Mouse (Mus musculus): Measurements from ENCODE around the gene Clec11a. TPM values are rescaled to one million over a fixed set of nuclear protein-coding genes. Genes with fewer than 3 reads are reported as not detected.

Clec11a gene
- total RNA-seq, 4 experiments from 2014 or later, result 2.6 to 3.7 (median 3.1) TPM

GRCm38 (mm10) chr7:44281586-44281985 is 25.1 kb downstream of the Clec11a start:
- no peak for DNase-seq (ENCODE audit: low spot score in 2 of 2)

GRCm38 (mm10) chr7:44280959-44281358 is 25.7 kb downstream of the Clec11a start:
- DNase-seq (ENCODE audit: low spot score in 2 of 2), result no peak

- peak in 1 of 2 experiments; percentile 38 for DNase-seq (ENCODE audit: low spot score in 2 of 2)
Measured at GRCm38 (mm10) chr7:44277250-44277622, 29.5 kb downstream of the Clec11a start.

- DNase-seq (ENCODE audit: low spot score in 2 of 2), result no peak
Measured at GRCm38 (mm10) chr7:44276461-44277249, 30.0 kb downstream of the Clec11a start.

- no peak for DNase-seq (ENCODE audit: low spot score in 2 of 2)
Measured at GRCm38 (mm10) chr7:44275546-44275945, 31.2 kb downstream of the Clec11a start.

- no peak for DNase-seq (ENCODE audit: low spot score in 2 of 2)
Measured at GRCm38 (mm10) chr7:44274096-44274495, 32.6 kb downstream of the Clec11a start.

GRCm38 (mm10) chr7:44273446-44273845 is 33.3 kb downstream of the Clec11a start:
- no peak for DNase-seq (ENCODE audit: low spot score in 2 of 2)

- no peak for DNase-seq (ENCODE audit: low spot score in 2 of 2)
Measured at GRCm38 (mm10) chr7:44272546-44272945, 34.2 kb downstream of the Clec11a start.

GRCm38 (mm10) chr7:44271309-44271708 is 35.4 kb downstream of the Clec11a start:
- no peak for DNase-seq (ENCODE audit: low spot score in 2 of 2)

GRCm38 (mm10) chr7:44269397-44269796 is 37.3 kb downstream of the Clec11a start:
- no peak for DNase-seq (ENCODE audit: low spot score in 2 of 2)

GRCm38 (mm10) chr7:44268117-44268516 is 38.6 kb downstream of the Clec11a start:
- DNase-seq (ENCODE audit: low spot score in 2 of 2), result no peak

GRCm38 (mm10) chr7:44262791-44263643 is 43.7 kb downstream of the Clec11a start:
- DNase-seq (ENCODE audit: low spot score in 2 of 2), result peak; percentile 84 to 99

GRCm38 (mm10) chr7:44261147-44261546 is 45.6 kb downstream of the Clec11a start, which contains the start of gene Gm15517:
Gm15517 (plus strand) TSS chr7:44261447.
- no peak for DNase-seq (ENCODE audit: low spot score in 2 of 2)

GRCm38 (mm10) chr7:44260410-44260809 is 46.3 kb downstream of the Clec11a start:
- no peak for DNase-seq (ENCODE audit: low spot score in 2 of 2)

GRCm38 (mm10) chr7:44257278-44257677 is 49.4 kb downstream of the Clec11a start, which contains the start of gene Acp4:
Acp4 (minus strand) TSS chr7:44257378.
- DNase-seq (ENCODE audit: low spot score in 2 of 2), result no peak

GRCm38 (mm10) chr7:44254930-44255329 is 51.8 kb downstream of the Clec11a start:
- no peak for DNase-seq (ENCODE audit: low spot score in 2 of 2)

- no peak for DNase-seq (ENCODE audit: low spot score in 2 of 2)
Measured at GRCm38 (mm10) chr7:44253023-44253616, 53.6 kb downstream of the Clec11a start.

Other genes with a start within 250 kb of the Clec11a start
- gene Klk1b21, start 204.6 kb downstream of the Clec11a start, total RNA-seq (2022), result not detected
- not detected for gene Klk1b22, start 194.2 kb downstream of the Clec11a start, total RNA-seq (2022)
- not detected for gene Klk1b16, start 170.1 kb downstream of the Clec11a start, total RNA-seq (2022)
- gene Klk1b24, start 118.7 kb downstream of the Clec11a start, total RNA-seq (2022), result not detected
- not detected for gene Klk1b3, start 108.7 kb downstream of the Clec11a start, total RNA-seq (2022)
- not detected for gene Klk1b4, start 99.5 kb downstream of the Clec11a start, total RNA-seq (2022)
- not detected for gene Klk1b5, start 91.0 kb downstream of the Clec11a start, total RNA-seq (2022)
- gene Klk1, start 81.5 kb downstream of the Clec11a start, total RNA-seq (2022), result not detected
- not detected for gene Gm36864, start 70.7 kb downstream of the Clec11a start, total RNA-seq (2022)
- gene 1700028J19Rik, start 60.2 kb downstream of the Clec11a start, total RNA-seq (2022), result 1 to 10 TPM in 3 of 4 experiments, under 1 TPM in 1; 0.87 to 1.8 (median 1.4) TPM
- 10 to 100 TPM; 81.6 to 96.2 (median 87.1) TPM for gene 2410002F23Rik, start 60.2 kb downstream of the Clec11a start, total RNA-seq (2022)
- gene Acp4, start 49.5 kb downstream of the Clec11a start, total RNA-seq (2022), result under 1 TPM in 1 of 4 experiments, not detected in 3; 0.21 TPM
- gene Gm15517, start 45.5 kb downstream of the Clec11a start, total RNA-seq (2022), result not detected
- gene Shank1, start 3.4 kb upstream of the Clec11a start, total RNA-seq (2022), result 100 to 1,000 TPM; 509 to 568 (median 540) TPM
- 10 to 100 TPM; 64.0 to 74.2 (median 69.8) TPM for gene Syt3, start 77.2 kb upstream of the Clec11a start, total RNA-seq (2022)
- 1 to 10 TPM; 1.5 to 2.8 (median 2.2) TPM for gene 1700008O03Rik, start 78.9 kb upstream of the Clec11a start, total RNA-seq (2022)
- 100 to 1,000 TPM; 272 to 301 (median 284) TPM for gene Lrrc4b, start 122.1 kb upstream of the Clec11a start, total RNA-seq (2022)
- gene Aspdh, start 158.5 kb upstream of the Clec11a start, total RNA-seq (2022), result 1 to 10 TPM; 5.2 to 9.7 (median 6.4) TPM
- 10 to 100 TPM; 84.0 to 90.6 (median 87.5) TPM for gene Josd2, start 161.1 kb upstream of the Clec11a start, total RNA-seq (2022)
- 100 to 1,000 TPM; 186 to 208 (median 193) TPM for gene Emc10, start 189.6 kb upstream of the Clec11a start, total RNA-seq (2022)
- 10 to 100 TPM; 19.7 to 22.5 (median 20.8) TPM for gene Fam71e1, start 189.7 kb upstream of the Clec11a start, total RNA-seq (2022)
- gene Mybpc2, start 217.8 kb upstream of the Clec11a start, total RNA-seq (2022), result 1 to 10 TPM in 2 of 4 experiments, under 1 TPM in 2; 0.63 to 2.2 (median 1.4) TPM
- gene Spib, start 225.2 kb upstream of the Clec11a start, total RNA-seq (2022), result under 1 TPM in 1 of 4 experiments, not detected in 3; 0.22 TPM
- gene Pold1, start 241.9 kb upstream of the Clec11a start, total RNA-seq (2022), result 10 to 100 TPM; 10.5 to 13.8 (median 12.8) TPM
- 10 to 100 TPM; 61.1 to 71.4 (median 64.3) TPM for gene Nr1h2, start 247.0 kb upstream of the Clec11a start, total RNA-seq (2022)

Data from left cerebral cortex, adult 8-10 months (tissue).